Mouse (Mus musculus) activated CD4-positive, CD25-positive, alpha-beta regulatory T cell (primary cell): ENCODE results near the gene Llcfc1. TPM values are rescaled to one million over a fixed set of nuclear protein-coding genes. Genes with fewer than 3 reads are reported as not detected.

Source experiments
- polyA plus RNA-seq, 2 experiments: library from polyadenylated mRNA; unstranded; fragments of 100-300 nt; shearing (Covaris generic); gene quantifications; one replicate each; pipeline ENCODE4 v1.2.1; 2017

The Llcfc1 gene
- polyA plus RNA-seq, result not detected

GRCm38 (mm10) chr6:41684131-41684530 is at the start of gene Llcfc1:
TSS of gene Llcfc1 (plus strand) at chr6:41684431.

DNA sequence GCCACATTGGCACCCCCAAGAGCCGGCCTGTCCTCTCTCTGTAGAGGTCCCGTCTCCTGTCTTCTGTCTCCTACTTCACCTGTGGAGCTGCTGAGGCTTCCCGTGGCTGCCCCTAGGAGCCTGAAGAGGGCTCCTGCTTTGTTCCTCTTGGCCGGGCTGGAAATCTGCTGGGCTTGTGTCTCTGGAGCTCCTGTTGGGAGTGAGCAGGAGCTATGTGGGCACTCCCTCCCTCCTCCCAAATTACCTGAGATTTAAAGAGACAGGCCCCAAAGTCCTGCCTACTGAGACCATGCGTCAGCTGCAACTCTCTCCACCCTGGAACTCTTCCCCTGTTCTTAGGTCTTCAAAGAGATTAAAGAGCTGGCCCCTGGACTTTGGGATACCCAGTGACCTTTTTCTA is 48.1 kb upstream of the Llcfc1 start, which contains the start of gene Trpv6:
Gene Trpv6, minus strand, starts transcription at position 228 of the 400 bp plus-strand sequence.

DNA sequence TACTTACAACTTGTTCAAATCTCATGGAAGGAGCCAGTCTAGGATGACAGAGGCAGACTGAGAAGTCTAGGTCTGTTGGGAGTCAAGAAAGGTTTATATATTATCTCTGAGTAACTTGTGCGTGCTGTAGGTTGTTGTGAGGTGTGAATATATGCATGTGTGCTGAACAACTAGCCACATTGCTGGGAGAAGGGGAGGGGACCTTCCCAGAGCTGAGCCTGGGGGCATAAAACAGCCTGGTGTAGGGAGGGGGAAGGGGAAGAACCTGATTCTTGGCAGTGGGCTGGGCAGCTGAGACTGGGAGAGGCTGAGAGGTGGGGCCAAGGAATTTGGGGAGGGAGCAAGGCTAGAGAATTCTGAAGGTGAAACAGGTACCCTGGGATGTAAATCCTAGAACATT is 3.6 kb upstream of the Llcfc1 start, which contains the start of gene Trpv5:
Gene Trpv5, minus strand, starts transcription at position 101 of the 400 bp plus-strand sequence.

DNA sequence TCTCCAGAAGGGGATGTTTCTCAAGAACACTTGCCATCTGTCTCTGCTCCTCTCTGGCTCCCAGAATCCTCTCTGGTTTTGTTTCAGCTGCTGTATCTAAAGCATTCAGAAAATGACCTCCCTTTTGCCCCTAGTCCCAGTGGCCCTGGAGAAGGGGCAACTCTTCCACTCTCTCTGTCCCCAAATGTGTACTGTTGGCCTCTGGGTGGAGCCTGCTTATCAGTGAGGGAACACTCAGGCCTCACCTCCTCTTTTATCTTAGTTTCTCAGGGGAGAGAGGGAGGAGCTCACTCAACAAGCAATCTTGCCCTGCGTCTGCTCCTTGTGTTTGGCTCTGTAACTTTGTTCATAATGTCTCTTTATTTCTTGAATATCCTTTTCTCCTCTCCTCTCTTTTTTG is 19.9 kb downstream of the Llcfc1 start, which contains the start of gene Kel:
Gene Kel, minus strand, starts transcription at position 217 of the 400 bp plus-strand sequence.

Other genes starting within 250 kb of the Llcfc1 start
- gene Gm10334, start 238.3 kb upstream of the Llcfc1 start, polyA plus RNA-seq, result not detected
- gene Prss1, start 225.5 kb upstream of the Llcfc1 start, polyA plus RNA-seq, result not detected
- 1 to 10 TPM in 1 of 2 experiments, under 1 TPM in 1; 0.50 to 1.6 TPM for gene Prss2, start 162.6 kb upstream of the Llcfc1 start, polyA plus RNA-seq
- 10 to 100 TPM; 25.5 to 32.7 TPM for gene Ephb6, start 78.9 kb upstream of the Llcfc1 start, polyA plus RNA-seq
- under 1 TPM; 0.21 to 0.35 TPM for gene Trpv6, start 48.0 kb upstream of the Llcfc1 start, polyA plus RNA-seq
- under 1 TPM in 1 of 2 experiments, not detected in 1; 0.12 TPM for gene Trpv5, start 3.7 kb upstream of the Llcfc1 start, polyA plus RNA-seq
- gene Kel, start 19.9 kb downstream of the Llcfc1 start, polyA plus RNA-seq, result under 1 TPM; 0.25 to 0.52 TPM
- gene Olfr459, start 90.7 kb downstream of the Llcfc1 start, polyA plus RNA-seq, result not detected
- gene Pip, start 163.1 kb downstream of the Llcfc1 start, polyA plus RNA-seq, result not detected
- not detected for gene Sval2, start 168.6 kb downstream of the Llcfc1 start, polyA plus RNA-seq